Mouse (Mus musculus): ENCODE measurements at regions not wholly inside any gene's neighbourhood (a gene's known extent, or its start where the extent isn't known, plus 50 kb on each side); places are given as distances from the start of the nearest gene placed in this dataset.

DNA sequence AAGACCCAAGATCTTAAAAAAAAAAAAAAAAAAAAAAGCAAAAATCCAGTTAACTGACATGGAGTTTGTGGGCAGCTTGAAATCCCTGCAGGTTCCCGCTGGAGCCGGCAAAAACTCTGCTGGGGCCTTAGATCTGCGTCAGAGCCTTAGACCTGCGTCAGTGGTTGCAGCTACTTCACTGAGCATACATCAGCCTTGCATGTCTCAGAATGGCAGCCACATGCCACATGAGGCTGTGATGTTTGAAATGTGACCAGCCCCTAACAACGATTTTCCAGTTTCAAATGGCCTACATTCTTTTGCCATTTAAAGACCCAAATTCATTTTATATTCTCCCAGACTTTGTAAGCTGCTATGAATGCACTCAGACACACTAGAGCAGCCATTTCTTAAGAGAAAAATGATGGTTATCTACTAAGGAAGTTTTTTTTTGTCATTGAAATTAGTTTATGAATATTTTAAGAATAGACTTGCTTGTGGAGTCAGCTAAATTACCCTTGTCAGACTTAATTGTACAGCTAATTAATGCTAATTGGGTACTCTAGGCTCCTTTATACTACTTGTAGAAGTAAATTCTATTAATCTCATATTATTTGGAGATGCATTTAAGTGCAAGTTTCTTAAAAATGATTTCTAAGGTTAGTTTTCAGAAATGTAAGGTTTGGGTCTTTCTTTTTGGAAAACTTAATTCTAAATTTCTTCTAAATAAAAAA lies 70.8 kb downstream of the Toporsl start:
- in situ Hi-C loops (cut with MboI; ENCODE audit: low pct_unique_long_range_greater_than_20kb): no loop called here
- ATAC-seq: no peak
- TF ChIP-seq CTCF (IDR thresholded peaks at IDR 0.05): no peak
- H3K27me3 ChIP-seq: no peaks in the 10 kb centered on the region
- no peak for DNase-seq (ENCODE audit: low read depth, low spot score)
- CTCF ChIA-PET: no interaction called here
- POLR2A ChIA-PET: no interaction called here

DNA sequence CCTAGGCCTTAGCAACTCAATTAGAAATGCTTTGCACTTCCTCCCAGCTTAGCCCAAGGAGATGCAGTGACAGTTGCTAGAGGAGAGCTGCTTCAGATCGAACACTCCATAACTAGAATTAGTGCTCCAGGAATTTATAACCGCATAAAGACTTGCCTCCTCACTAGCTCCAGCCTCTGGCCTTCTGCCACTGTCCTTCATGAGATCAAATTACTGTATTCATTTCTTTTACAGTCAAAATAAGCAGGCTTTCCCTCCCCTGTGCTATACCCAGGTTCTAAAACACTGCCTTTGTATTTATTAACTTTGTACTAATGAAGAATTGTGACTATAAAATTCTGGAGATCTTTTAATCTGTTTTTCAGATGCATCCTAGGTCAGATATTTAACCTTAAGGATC lies 104.8 kb upstream of the Olfr275 start:
- H3K27me3 ChIP-seq: no peaks in the 10 kb centered on the region
- DNase-seq (ENCODE audit: low read depth, low spot score) (no peak), ATAC-seq (no peak)
- CTCF ChIA-PET: no interaction called here
- TF ChIP-seq CTCF (IDR thresholded peaks at IDR 0.05): no peak
- POLR2A ChIA-PET: no interaction called here
- in situ Hi-C loops (cut with MboI; ENCODE audit: low pct_unique_long_range_greater_than_20kb): no loop called here

DNA sequence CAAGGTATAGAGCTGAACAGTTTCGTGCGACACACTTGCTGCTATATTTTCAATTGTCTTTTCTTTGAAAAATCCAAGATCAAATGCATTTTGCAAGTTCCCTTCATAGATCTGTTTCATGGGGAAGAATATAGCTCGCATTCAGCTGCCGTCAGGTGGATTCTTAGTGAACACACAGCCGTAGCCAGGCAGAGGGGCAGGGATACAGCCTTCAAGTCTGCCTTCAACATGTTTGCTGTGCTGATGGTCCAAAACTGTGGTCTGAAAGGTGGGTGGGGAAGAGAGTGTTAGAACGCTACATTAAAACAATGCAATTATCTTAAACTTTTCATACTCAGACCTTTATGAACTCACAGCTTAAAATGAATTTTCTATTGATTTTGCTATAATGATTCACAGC lies 88.2 kb upstream of the Olfr275 start:
- H3K27me3 ChIP-seq: no peaks in the 10 kb centered on the region
- TF ChIP-seq CTCF (IDR thresholded peaks at IDR 0.05): no peak
- POLR2A ChIA-PET: no interaction called here
- ATAC-seq: no peak
- in situ Hi-C loops (cut with MboI; ENCODE audit: low pct_unique_long_range_greater_than_20kb): no loop called here
- CTCF ChIA-PET: interaction anchor here (0.7 to 1.4 kb wide), 2 partner anchors 8 to 267 kb away, joined by 3 read pairs; no protein-coding TSS in a partner anchor
- no peak for DNase-seq (ENCODE audit: low read depth, low spot score)

DNA sequence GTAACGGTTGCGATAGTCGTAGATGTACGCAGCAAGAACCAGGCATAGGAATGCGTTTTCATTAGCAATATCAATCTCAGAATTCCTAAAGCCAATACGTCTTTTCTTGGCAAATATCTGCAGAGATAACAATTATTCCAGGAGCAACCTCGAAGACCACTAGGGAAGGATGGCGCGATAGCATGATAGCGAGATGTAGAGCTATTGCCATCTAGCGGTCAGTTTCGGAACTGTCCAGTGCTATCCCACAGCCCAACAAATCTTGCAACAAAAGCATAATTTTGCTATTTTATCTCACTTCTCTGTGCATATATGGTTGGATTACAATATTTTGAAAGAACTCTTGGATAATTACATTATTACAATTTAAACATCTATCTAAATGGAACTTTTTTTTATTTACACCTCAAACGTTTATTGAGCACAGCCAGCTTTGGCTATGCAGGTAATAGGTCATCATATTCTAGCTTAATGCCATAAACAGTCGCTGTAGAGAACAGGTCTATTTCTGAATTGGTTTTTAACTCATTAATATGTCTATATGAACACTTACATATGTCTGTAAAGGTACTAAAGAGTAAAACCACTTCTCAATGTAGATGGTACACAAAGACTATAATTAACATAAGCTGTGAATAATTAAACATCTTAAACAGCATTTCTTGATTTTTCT lies 87.6 kb upstream of the Olfr275 start:
- POLR2A ChIA-PET: no interaction called here
- no peak for DNase-seq (ENCODE audit: low read depth, low spot score)

DNA sequence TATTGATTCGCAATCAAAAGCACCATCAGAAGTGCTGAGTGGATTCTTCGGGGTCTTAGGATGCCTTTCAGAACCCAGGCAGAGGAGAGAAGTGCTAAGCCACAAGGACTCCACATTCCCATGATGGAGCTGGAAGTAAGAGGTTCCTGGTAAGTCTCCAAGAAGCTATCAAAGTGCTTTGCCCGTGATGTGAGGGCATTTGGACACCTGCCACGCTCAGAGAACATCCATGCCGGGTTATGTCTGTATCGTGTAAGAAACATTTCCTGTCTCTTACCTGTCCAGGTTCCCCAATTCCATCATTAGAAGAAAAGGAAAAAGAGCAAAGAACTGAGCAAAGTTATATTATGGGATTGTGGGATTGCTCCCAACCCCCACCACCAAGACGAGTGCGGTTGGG lies 81.3 kb upstream of the Olfr275 start:
- in situ Hi-C loops (cut with MboI; ENCODE audit: low pct_unique_long_range_greater_than_20kb): no loop called here
- DNase-seq (ENCODE audit: low read depth, low spot score) (no peak), ATAC-seq (no peak)
- no peaks in the 10 kb centered on the region for H3K27me3 ChIP-seq
- CTCF ChIA-PET: no interaction called here
- POLR2A ChIA-PET: no interaction called here
- TF ChIP-seq CTCF (IDR thresholded peaks at IDR 0.05): no peak

More for the DNA sequence above, 87.6 kb upstream of the Olfr275 start:
- ATAC-seq: no peak
- CTCF ChIA-PET: interaction anchor here (0.7 to 1.4 kb wide), 3 partner anchors 9 to 426 kb away, joined by 3 to 4 read pairs (median 3); no protein-coding TSS in a partner anchor
- in situ Hi-C loops (cut with MboI; ENCODE audit: low pct_unique_long_range_greater_than_20kb): no loop called here
- peak; percentile 88 for TF ChIP-seq CTCF (IDR thresholded peaks at IDR 0.05)
- no peaks in the 10 kb centered on the region for H3K27me3 ChIP-seq

DNA sequence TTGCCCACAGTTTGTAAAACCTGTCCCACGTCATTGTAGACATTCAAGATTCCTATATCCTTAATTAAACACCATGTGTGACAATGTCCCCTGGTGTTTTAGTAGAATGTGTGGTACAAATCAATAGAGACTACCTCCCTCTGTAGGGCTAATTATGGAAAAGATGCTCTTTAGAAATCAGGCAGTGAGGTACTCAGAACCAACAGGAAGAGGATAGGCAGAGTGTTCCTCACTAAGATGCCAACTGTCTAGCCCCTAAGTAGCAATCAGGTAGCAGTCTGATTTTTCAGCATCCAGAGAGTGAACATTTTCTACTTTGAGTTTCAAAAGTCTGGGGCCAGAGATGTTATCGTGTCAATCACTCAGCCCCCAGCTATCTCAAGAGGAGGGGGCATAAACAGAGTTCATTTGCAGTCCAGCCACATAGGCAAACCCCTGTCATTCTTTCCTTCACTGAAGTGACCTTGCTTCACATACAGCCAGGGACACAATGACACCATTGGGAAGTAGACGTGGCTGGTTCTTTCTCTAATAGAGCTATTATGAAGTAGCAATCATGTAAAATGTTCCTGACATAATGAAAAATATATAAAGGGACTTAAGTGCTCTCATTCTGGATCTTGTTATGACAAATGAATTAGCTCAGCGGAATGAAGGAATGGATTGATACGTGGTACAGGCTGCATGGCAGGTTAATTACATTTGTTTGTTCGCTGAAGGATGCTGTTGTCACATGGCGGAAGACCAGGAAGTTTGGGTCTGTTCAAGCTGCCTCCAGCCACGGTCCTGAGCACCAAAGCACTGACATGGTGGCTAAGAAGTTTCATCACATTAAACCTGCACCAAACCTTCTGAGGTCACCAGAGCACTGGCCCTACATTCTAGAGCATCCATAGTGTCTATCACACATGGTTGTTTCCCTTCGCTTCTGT lies 74.6 kb upstream of the Olfr275 start:
- TF ChIP-seq CTCF (IDR thresholded peaks at IDR 0.05): no peak
- DNase-seq (ENCODE audit: low read depth, low spot score): no peak
- ATAC-seq: no peak
- CTCF ChIA-PET: no interaction called here
- in situ Hi-C loops (cut with MboI; ENCODE audit: low pct_unique_long_range_greater_than_20kb): no loop called here
- peaks cover 3% of the 10 kb centered on the region for H3K27me3 ChIP-seq
- POLR2A ChIA-PET: no interaction called here

DNA sequence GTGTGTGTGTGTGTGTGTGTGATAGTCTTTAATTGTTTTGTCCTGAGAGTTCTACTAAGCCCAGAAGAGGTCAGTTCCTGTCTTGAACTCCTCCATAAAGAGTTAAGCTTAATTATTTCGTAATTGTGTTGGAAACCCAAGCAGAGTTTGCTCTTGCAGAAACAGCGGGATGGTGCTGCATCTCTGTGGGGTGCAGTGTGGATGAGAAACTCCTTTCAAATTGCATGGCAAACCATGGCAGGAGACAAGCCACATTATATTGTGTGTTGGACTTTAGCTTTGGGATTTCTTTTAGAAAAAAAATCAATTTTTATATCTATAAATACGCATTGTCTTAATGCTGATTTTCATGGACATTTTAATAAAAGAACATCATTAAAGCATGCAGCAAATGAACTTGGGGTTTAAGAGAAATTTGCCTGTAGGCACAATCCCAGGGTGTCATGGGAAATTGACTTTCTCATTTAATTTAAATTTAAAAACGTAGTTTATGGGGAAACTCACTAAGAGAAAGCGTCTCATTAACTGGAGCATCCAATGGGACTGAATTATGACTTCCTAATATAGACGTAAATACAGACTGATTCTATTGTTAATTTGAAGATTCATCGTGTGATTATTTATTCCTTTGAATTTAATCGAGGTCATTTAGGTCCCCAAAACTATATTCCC lies 61.4 kb upstream of the Olfr275 start:
- no peak for ATAC-seq
- no peak for TF ChIP-seq CTCF (IDR thresholded peaks at IDR 0.05)

More for the DNA sequence above, 61.4 kb upstream of the Olfr275 start:
- CTCF ChIA-PET: no interaction called here
- no peak for DNase-seq (ENCODE audit: low read depth, low spot score)
- POLR2A ChIA-PET: no interaction called here
- in situ Hi-C loops (cut with MboI; ENCODE audit: low pct_unique_long_range_greater_than_20kb): no loop called here
- peaks cover 12% of the 10 kb centered on the region for H3K27me3 ChIP-seq

Data from Patski (cell line).